Mouse (Mus musculus): ENCODE measurements around the gene Olfr323. TPM values are rescaled to one million over a fixed set of nuclear protein-coding genes. Genes with fewer than 3 reads are reported as not detected.

Olfr323 gene
- total and polyA plus RNA-seq, 2 experiments, result not detected

DNA sequence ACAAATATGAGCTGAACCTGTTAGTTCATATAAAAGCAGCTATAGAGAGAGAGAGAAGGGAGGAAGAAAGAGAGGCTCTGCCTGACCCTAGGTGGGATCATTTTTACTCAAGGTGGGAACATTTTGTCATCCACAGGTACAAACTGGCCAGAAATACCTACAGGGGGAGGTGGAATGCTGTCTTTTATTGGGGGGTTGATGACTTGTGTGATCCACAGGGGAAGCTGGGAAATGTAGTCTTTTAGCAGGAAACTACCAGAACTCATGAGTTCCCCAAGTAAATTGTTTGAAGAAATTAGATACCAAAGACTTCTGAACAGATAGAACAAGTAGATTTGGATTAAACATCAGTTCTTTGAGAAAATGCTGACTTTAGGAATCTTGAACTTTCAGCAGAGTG lies 28.2 kb downstream of the Olfr323 start:
- H3K79me2 ChIP-seq (ENCODE audit: control insufficient read depth, insufficient read depth, low read length), result no peaks in the 10 kb centered on the region
- no peak for TF ChIP-seq POLR2A (IDR thresholded peaks at IDR 0.05; ENCODE audit: extremely low read depth, insufficient read depth, low read length)
- TF ChIP-seq CTCF (IDR thresholded peaks at IDR 0.05; ENCODE audit: low read depth, low read length), result no peak
- H3K27ac ChIP-seq (replicated peaks; ENCODE audit: insufficient read depth, low read depth, low read length), result no peak overlapping the region
- no peak overlapping the region for H3K9ac ChIP-seq (ENCODE audit: low read depth, low read length)
- DNase-seq (ENCODE audit: extremely low read depth, low read depth, low spot score), result no peak
- peaks cover 12% of the 10 kb centered on the region for H3K4me1 ChIP-seq (ENCODE audit: control insufficient read depth, insufficient read depth, low read length)
- H3K36me3 ChIP-seq (ENCODE audit: control insufficient read depth, insufficient read depth, low read length), result no peaks in the 10 kb centered on the region
- no peaks in the 10 kb centered on the region for H3K27me3 ChIP-seq (ENCODE audit: control insufficient read depth, insufficient read depth, low read length)
- no peak overlapping the region for H3K4me3 ChIP-seq (ENCODE audit: insufficient read depth, low read depth, low read length)

DNA sequence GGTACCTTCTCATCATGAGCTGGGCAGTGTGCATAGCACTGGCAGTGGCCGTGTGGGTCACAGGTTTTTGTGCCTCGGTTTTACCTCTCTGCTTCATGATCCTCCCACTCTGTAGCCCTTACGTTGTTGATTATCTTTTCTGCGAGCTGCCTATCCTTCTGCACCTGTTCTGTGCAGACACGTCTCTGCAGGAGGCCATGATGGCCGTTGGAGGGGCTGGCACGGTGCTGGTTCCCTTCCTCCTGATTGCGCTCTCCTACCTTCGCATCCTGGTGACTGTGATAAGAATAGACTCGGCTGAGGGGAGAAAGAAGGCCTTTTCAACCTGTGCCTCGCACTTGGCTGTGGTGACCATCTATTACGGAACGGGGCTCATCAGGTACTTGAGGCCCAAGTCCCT lies 32.5 kb downstream of the Olfr323 start:
- H3K4me3 ChIP-seq (ENCODE audit: insufficient read depth, low read depth, low read length), result no peak overlapping the region
- no peak for DNase-seq (ENCODE audit: extremely low read depth, low read depth, low spot score)
- 86% methylated on average over 13 of the region's 13 CpGs for WGBS
- no peaks in the 10 kb centered on the region for H3K79me2 ChIP-seq (ENCODE audit: control insufficient read depth, insufficient read depth, low read length)
- no peak overlapping the region for H3K9ac ChIP-seq (ENCODE audit: low read depth, low read length)
- TF ChIP-seq CTCF (IDR thresholded peaks at IDR 0.05; ENCODE audit: low read depth, low read length) (no peak), POLR2A (IDR thresholded peaks at IDR 0.05; ENCODE audit: extremely low read depth, insufficient read depth, low read length) (no peak)
- H3K27ac ChIP-seq (replicated peaks; ENCODE audit: insufficient read depth, low read depth, low read length), result no peak overlapping the region
- no peaks in the 10 kb centered on the region for H3K4me1 ChIP-seq (ENCODE audit: control insufficient read depth, insufficient read depth, low read length)
- no peaks in the 10 kb centered on the region for H3K27me3 ChIP-seq (ENCODE audit: control insufficient read depth, insufficient read depth, low read length)
- H3K36me3 ChIP-seq (ENCODE audit: control insufficient read depth, insufficient read depth, low read length), result no peaks in the 10 kb centered on the region

DNA sequence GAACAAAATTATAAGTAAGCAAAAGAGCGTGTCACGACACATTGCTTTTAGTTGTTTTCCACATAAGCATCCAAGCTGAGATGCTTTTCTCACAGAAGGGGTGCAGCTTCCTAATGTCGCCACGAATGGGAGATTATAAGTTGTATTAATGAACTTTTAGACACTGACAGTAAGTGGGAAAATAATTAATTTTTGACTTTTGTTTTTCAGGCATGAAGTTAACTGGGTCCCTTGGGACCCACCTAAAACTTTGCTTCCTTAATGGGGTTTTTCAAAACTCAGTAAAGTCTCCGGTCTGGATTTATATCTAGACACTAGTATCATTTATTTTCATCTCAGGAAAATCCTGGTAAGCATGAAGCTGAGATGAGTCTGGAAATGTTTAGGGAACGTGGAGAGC lies 35.5 kb downstream of the Olfr323 start, which contains the start of gene Olfr324:
Gene Olfr324 (plus strand): TSS at position 301 of the 400 bp plus-strand sequence.
- Histone ChIP-seq H3K4me1 (ENCODE audit: control insufficient read depth, insufficient read depth, low read length) (no peaks in the 10 kb centered on the region), H3K36me3 (ENCODE audit: control insufficient read depth, insufficient read depth, low read length) (no peaks in the 10 kb centered on the region), H3K79me2 (ENCODE audit: control insufficient read depth, insufficient read depth, low read length) (no peaks in the 10 kb centered on the region), H3K27ac (replicated peaks; ENCODE audit: insufficient read depth, low read depth, low read length) (no peak within 1 kb of the TSS), H3K4me3 (ENCODE audit: insufficient read depth, low read depth, low read length) (no peak within 1 kb of the TSS), H3K9ac (ENCODE audit: low read depth, low read length) (no peak within 1 kb of the TSS), H3K27me3 (ENCODE audit: control insufficient read depth, insufficient read depth, low read length) (no peaks in the 10 kb centered on the region)
- no peak for TF ChIP-seq POLR2A (IDR thresholded peaks at IDR 0.05; ENCODE audit: extremely low read depth, insufficient read depth, low read length)
- no peak for TF ChIP-seq CTCF (IDR thresholded peaks at IDR 0.05; ENCODE audit: low read depth, low read length)
- WGBS, result 82% methylated on average over 6 of the region's 6 CpGs
- DNase-seq (ENCODE audit: extremely low read depth, low read depth, low spot score), result no peak

DNA sequence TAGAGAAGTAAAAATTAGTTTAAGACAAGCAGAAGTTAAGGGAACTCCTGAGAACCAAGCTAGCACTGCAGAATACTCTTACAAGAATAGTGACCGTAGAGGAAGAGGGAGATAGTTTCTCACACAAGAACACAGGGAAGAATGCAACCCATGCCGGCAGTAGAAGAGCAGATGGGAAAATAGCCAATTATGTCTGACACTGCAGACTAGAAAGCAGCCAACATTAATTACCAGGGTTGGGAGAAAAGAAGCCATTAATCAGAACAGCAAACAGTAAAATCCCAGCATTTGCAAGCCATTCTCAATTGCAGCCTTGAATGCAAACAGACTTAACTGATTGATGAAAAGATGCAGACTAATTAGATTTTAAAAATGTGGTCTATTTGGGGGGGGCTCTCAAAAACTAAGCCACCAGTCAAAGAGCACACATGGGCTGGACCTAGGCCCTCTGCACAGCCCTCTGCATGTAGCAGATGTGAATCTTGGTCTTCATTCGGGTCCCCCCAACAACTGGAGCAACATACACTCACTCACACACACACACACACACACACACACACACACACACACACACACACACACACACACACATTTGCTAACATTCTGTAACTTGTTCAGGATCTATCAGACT lies 41.6 kb downstream of the Olfr323 start:
- TF ChIP-seq POLR2A (IDR thresholded peaks at IDR 0.05; ENCODE audit: extremely low read depth, insufficient read depth, low read length) (no peak), CTCF (IDR thresholded peaks at IDR 0.05; ENCODE audit: low read depth, low read length) (no peak)
- Histone ChIP-seq H3K27me3 (ENCODE audit: control insufficient read depth, insufficient read depth, low read length) (no peaks in the 10 kb centered on the region), H3K36me3 (ENCODE audit: control insufficient read depth, insufficient read depth, low read length) (no peaks in the 10 kb centered on the region), H3K9ac (ENCODE audit: low read depth, low read length) (no peak overlapping the region), H3K79me2 (ENCODE audit: control insufficient read depth, insufficient read depth, low read length) (no peaks in the 10 kb centered on the region), H3K27ac (replicated peaks; ENCODE audit: insufficient read depth, low read depth, low read length) (no peak overlapping the region), H3K4me3 (ENCODE audit: insufficient read depth, low read depth, low read length) (no peak overlapping the region), H3K4me1 (ENCODE audit: control insufficient read depth, insufficient read depth, low read length) (no peaks in the 10 kb centered on the region)
- WGBS, result 65% methylated on average over 3 of the region's 3 CpGs
- no peak for DNase-seq (ENCODE audit: extremely low read depth, low read depth, low spot score)

DNA sequence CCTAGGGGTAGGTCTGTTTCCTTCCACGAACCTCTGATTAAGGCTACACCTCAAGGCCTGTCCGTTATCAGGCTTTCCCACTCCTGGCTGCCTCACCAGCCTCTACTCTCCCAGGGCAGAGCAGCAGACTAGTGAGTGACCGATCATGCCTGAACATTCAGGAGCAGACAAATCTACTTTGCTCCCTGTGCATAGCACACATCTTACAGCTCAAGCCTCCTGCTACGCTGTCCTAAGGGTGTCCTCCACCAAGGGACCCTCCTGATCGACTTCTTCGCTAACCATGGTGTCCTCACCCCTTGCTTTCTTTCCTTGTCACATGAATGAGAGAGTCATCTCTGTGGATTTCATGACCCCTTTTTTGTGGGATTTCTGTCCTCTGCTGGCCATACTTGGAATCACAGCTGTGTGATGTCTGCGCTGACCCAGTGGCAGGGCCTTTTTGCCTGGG lies 42.4 kb downstream of the Olfr323 start:
- no peak overlapping the region for H3K27ac ChIP-seq (replicated peaks; ENCODE audit: insufficient read depth, low read depth, low read length)
- no peak for DNase-seq (ENCODE audit: extremely low read depth, low read depth, low spot score)

DNA sequence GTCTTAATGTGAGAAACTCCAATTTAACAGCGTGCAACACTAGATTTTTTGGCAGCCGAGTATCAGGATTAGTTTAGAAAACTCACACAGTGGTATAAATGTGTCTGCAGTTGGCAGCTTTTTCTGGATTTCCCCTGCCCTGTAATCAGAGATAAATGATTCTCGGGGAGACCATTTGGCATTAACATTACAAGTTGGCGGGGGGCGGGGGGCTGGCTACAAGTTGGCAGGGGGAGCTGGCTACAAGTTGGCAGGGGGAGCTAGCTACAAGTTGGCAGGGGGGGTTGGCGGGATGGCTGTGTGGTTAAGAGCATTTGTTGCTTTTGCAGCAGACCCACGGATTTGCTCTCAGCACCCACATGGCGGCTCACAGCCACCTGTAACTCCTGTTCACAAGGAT lies 51.7 kb downstream of the Olfr323 start:
- DNase-seq (ENCODE audit: extremely low read depth, low read depth, low spot score), result no peak
- Histone ChIP-seq H3K4me3 (ENCODE audit: insufficient read depth, low read depth, low read length) (no peak overlapping the region), H3K36me3 (ENCODE audit: control insufficient read depth, insufficient read depth, low read length) (no peaks in the 10 kb centered on the region), H3K9ac (ENCODE audit: low read depth, low read length) (no peak overlapping the region), H3K79me2 (ENCODE audit: control insufficient read depth, insufficient read depth, low read length) (no peaks in the 10 kb centered on the region), H3K4me1 (ENCODE audit: control insufficient read depth, insufficient read depth, low read length) (no peaks in the 10 kb centered on the region), H3K27ac (replicated peaks; ENCODE audit: insufficient read depth, low read depth, low read length) (no peak overlapping the region), H3K27me3 (ENCODE audit: control insufficient read depth, insufficient read depth, low read length) (no peaks in the 10 kb centered on the region)
- TF ChIP-seq POLR2A (IDR thresholded peaks at IDR 0.05; ENCODE audit: extremely low read depth, insufficient read depth, low read length) (no peak), CTCF (IDR thresholded peaks at IDR 0.05; ENCODE audit: low read depth, low read length) (no peak)
- WGBS, result 75% methylated on average over 8 of the region's 8 CpGs

More for the DNA sequence above, 42.4 kb downstream of the Olfr323 start:
- no peak for TF ChIP-seq POLR2A (IDR thresholded peaks at IDR 0.05; ENCODE audit: extremely low read depth, insufficient read depth, low read length)
- peak; percentile 49; the same call in 1 of the 2 replicates for TF ChIP-seq CTCF (IDR thresholded peaks at IDR 0.05; ENCODE audit: low read depth, low read length)
- no peaks in the 10 kb centered on the region for H3K4me1 ChIP-seq (ENCODE audit: control insufficient read depth, insufficient read depth, low read length)
- H3K9ac ChIP-seq (ENCODE audit: low read depth, low read length), result no peak overlapping the region
- no peaks in the 10 kb centered on the region for H3K79me2 ChIP-seq (ENCODE audit: control insufficient read depth, insufficient read depth, low read length)
- 71% methylated on average over 7 of the region's 7 CpGs for WGBS
- H3K27me3 ChIP-seq (ENCODE audit: control insufficient read depth, insufficient read depth, low read length), result no peaks in the 10 kb centered on the region
- H3K36me3 ChIP-seq (ENCODE audit: control insufficient read depth, insufficient read depth, low read length), result no peaks in the 10 kb centered on the region
- no peak overlapping the region for H3K4me3 ChIP-seq (ENCODE audit: insufficient read depth, low read depth, low read length)
